ENCODE assay signal across 22 mouse cellular contexts in genomic region chr10:120494653-120495052, GRCm38 (mm10). TPM values are rescaled to one million over a fixed set of nuclear protein-coding genes. Genes with fewer than 3 reads are reported as not detected.
"Had no signal": no experiment of that assay in that cellular context is flagged by ENCODE, and none has a peak within 500 bp of the region (broad histone marks: within the 10 kb centered on the region; RNA-seq: fewer than 3 reads in every experiment).

No protein-coding gene starts in this region.

- H3K9ac ChIP-seq: liver, embryonic 15.5 days; liver, postnatal 0 days; lung, embryonic 15.5 days; neural tube, embryonic 13.5 days; neural tube, embryonic 15.5 days; stomach, embryonic 15.5 days had no signal

- H3K4me2 ChIP-seq: liver, embryonic 15.5 days; lung, embryonic 15.5 days; neural tube, embryonic 13.5 days; neural tube, embryonic 15.5 days; stomach, embryonic 15.5 days had no signal

- H3K27ac ChIP-seq: liver, embryonic 15.5 days; lung, embryonic 15.5 days; macrophage; midbrain, embryonic 10.5 days; neural tube, embryonic 13.5 days; neural tube, embryonic 15.5 days; stomach, embryonic 15.5 days; stomach, postnatal 0 days had no signal

- DNase-seq: liver, postnatal 0 days; lung, adult 2 months; lung, postnatal 14 days; lung, postnatal 36 days; midbrain, embryonic 14.5 days; right cerebral cortex, postnatal 14 days; thymus, adult 2 months; thymus, postnatal 25 days; thymus, postnatal 4 days had no signal

- ATAC-seq: liver, postnatal 0 days; lung, postnatal 0 days; midbrain, embryonic 16.5 days had no signal

- H3K4me1 ChIP-seq: liver, embryonic 15.5 days; midbrain, embryonic 10.5 days; neural tube, embryonic 13.5 days; neural tube, embryonic 15.5 days; stomach, embryonic 15.5 days had no signal

- H3K36me3 ChIP-seq: liver, embryonic 15.5 days; lung, embryonic 15.5 days; midbrain, embryonic 10.5 days; neural tube, embryonic 13.5 days; neural tube, embryonic 15.5 days; stomach, embryonic 15.5 days had no signal

- H3K27me3 ChIP-seq: liver, embryonic 15.5 days; lung, embryonic 15.5 days; neural tube, embryonic 13.5 days; neural tube, embryonic 15.5 days; stomach, embryonic 15.5 days had no signal

- H3K4me3 ChIP-seq: liver, embryonic 15.5 days; lung, embryonic 15.5 days; midbrain, embryonic 10.5 days; myocyte; neural tube, embryonic 13.5 days; neural tube, embryonic 15.5 days; stomach, embryonic 15.5 days had no signal

- H3K9me3 ChIP-seq: liver, embryonic 15.5 days; lung, embryonic 15.5 days; midbrain, embryonic 10.5 days; neural tube, embryonic 13.5 days; neural tube, embryonic 15.5 days; stomach, embryonic 15.5 days had no signal

RNA-seq across cellular contexts. Expression of gene Hmga2, which starts 18.4 kb away (rescaled TPM):
- polyA plus RNA-seq: lung, adult 2 months; spleen, adult 2 months; urinary bladder, adult 2 months had no signal
